Mouse (Mus musculus) hindbrain, postnatal 0 days (tissue): ENCODE measurements around the gene Gramd1a. TPM values are rescaled to one million over a fixed set of nuclear protein-coding genes. Genes with fewer than 3 reads are reported as not detected.

Experiments
- ATAC-seq: fragments of 200-750 bp; cut with Nextera tagmentation; 2 replicates; pipeline ENCODE4 v1.8.0; 2017; ENCODE audit warnings: mild to moderate bottlenecking, moderate TSS enrichment, moderate library complexity
- DNase-seq: peaks from one replicate; pipeline ENCODE4 v3.0.0-alpha.2; 2015; ENCODE audit warnings: low spot score
- H3K27ac ChIP-seq: fragments of 300-500 bp; sonication (generic); 2 replicates; pipeline ENCODE4 v1.5.1; 2014; ENCODE audit warnings: mild to moderate bottlenecking
- H3K27me3 ChIP-seq: fragments of 300-500 bp; sonication (generic); 2 replicates; pipeline ENCODE4 v1.6.1; 2014; ENCODE audit warnings: low read length, mixed read lengths; ENCODE audit not compliant: insufficient read depth
- H3K36me3 ChIP-seq: fragments of 300-500 bp; sonication (generic); 2 replicates; pipeline ENCODE4 v1.6.1; 2014; ENCODE audit warnings: low read length, mixed read lengths; ENCODE audit not compliant: insufficient read depth
- H3K4me1 ChIP-seq: fragments of 300-500 bp; sonication (generic); 2 replicates; pipeline ENCODE4 v1.6.1; 2014; ENCODE audit warnings: antibody characterized with exemption, low read length, mixed read lengths; ENCODE audit not compliant: insufficient read depth
- H3K4me2 ChIP-seq: fragments of 300-500 bp; sonication (generic); 2 replicates; pipeline ENCODE4 v1.6.1; 2014; ENCODE audit warnings: low read depth, mild to moderate bottlenecking, low read length, moderate library complexity, mixed read lengths
- H3K4me3 ChIP-seq: fragments of 300-500 bp; sonication (generic); 2 replicates; pipeline ENCODE4 v1.5.1; 2014; ENCODE audit warnings: low read length
- H3K9ac ChIP-seq: fragments of 300-500 bp; sonication (generic); replicated peaks from 2 replicates; pipeline ENCODE4 v1.6.1; 2014; ENCODE audit warnings: mild to moderate bottlenecking, low read length, moderate library complexity, mixed read lengths
- H3K9me3 ChIP-seq: fragments of 300-500 bp; sonication (generic); 2 replicates; pipeline ENCODE4 v1.6.1; 2016; ENCODE audit warnings: low read length, mixed read lengths
- CTCF ChIP-seq: IDR thresholded peaks from 2 replicates; pipeline ENCODE4 v1.5.1; 2016; ENCODE audit warnings: antibody characterized with exemption, control low read depth, low read depth
- WGBS: fragments of 180-500 bp; shearing (Covaris S2); extraction: QIAGEN DNeasy Blood & Tissue Kit; methylation state at CpG from one replicate; pipeline ENCODE4 v1.1.7; 2014; 5-methylcytosine and 5-hydroxymethylcytosine counted together
- polyA plus RNA-seq: library from polyadenylated mRNA; unstranded; fragments of >200 nt; fragmentation: Nextera tagmentation; extraction: Ambion mirVana; gene quantifications from 2 replicates; pipeline ENCODE4 v1.2.1, GENCODE M21; 2015
- total RNA-seq: library from RNA; depleted of rRNA; stranded (reverse); fragments of >200 nt; gene quantifications from 2 replicates; pipeline ENCODE4 v1.2.3, GENCODE M21; 2014; rRNA removed

The Gramd1a gene
- 256 and 258 TPM in 2 replicates for total RNA-seq
- 137 and 143 TPM in 2 replicates for polyA plus RNA-seq

- Histone ChIP-seq H3K27ac (no peak within 1 kb of the TSS), H3K9ac (no peak within 1 kb of the TSS), H3K27me3 (no peaks in the 10 kb centered on the region), H3K36me3 (no peaks in the 10 kb centered on the region), H3K4me1 (no peaks in the 10 kb centered on the region; the same call in 1 of the 2 replicates), H3K9me3 (no peaks in the 10 kb centered on the region), H3K4me3 (no peak within 1 kb of the TSS), H3K4me2 (no peak within 1 kb of the TSS)
- no peak for TF ChIP-seq CTCF
- WGBS: 79% methylated on average over 5 of the region's 5 CpGs
- ATAC-seq: no peak
- DNase-seq: no peak
Observed at GRCm38 (mm10) chr7:31155296-31156033, at the start of gene Gramd1a. Gene Gramd1a, minus strand, starts transcription at chr7:31155896.

GRCm38 (mm10) chr7:31195591-31196307 is 40.1 kb upstream of the Gramd1a start:
- Histone ChIP-seq H3K27me3 (no peaks in the 10 kb centered on the region), H3K27ac (no peak overlapping the region), H3K4me1 (no peaks in the 10 kb centered on the region), H3K4me3 (no peak overlapping the region), H3K9me3 (no peaks in the 10 kb centered on the region), H3K9ac (no peak overlapping the region), H3K36me3 (no peaks in the 10 kb centered on the region), H3K4me2 (no peak overlapping the region)
- 74% methylated on average over 3 of the region's 3 CpGs for WGBS
- DNase-seq (no peak), ATAC-seq (no peak)
- no peak for TF ChIP-seq CTCF

GRCm38 (mm10) chr7:31184711-31185110 is 29.0 kb upstream of the Gramd1a start:
- H3K36me3 ChIP-seq: no peaks in the 10 kb centered on the region
- DNase-seq (no peak), ATAC-seq (no peak)
- H3K9ac ChIP-seq: no peak overlapping the region
- WGBS: 81% methylated on average over 4 of the region's 4 CpGs
- no peak overlapping the region for H3K4me2 ChIP-seq
- H3K27me3 ChIP-seq: no peaks in the 10 kb centered on the region
- no peaks in the 10 kb centered on the region for H3K4me1 ChIP-seq
- no peak overlapping the region for H3K4me3 ChIP-seq
- H3K27ac ChIP-seq: no peak overlapping the region
- no peak for TF ChIP-seq CTCF
- no peaks in the 10 kb centered on the region for H3K9me3 ChIP-seq

GRCm38 (mm10) chr7:31182863-31183262 is 27.2 kb upstream of the Gramd1a start:
- H3K27me3 ChIP-seq: no peaks in the 10 kb centered on the region

GRCm38 (mm10) chr7:31176886-31177763 is 21.4 kb upstream of the Gramd1a start:
- H3K9ac ChIP-seq: no peak overlapping the region
- TF ChIP-seq CTCF: peak; percentile 92
- DNase-seq: peak; percentile 87
- no peaks in the 10 kb centered on the region for H3K27me3 ChIP-seq
- peak overlapping the region; percentile 17; the same call in 1 of the 2 replicates for H3K4me3 ChIP-seq
- WGBS: 20% methylated on average over 22 of the region's 22 CpGs
- no peaks in the 10 kb centered on the region for H3K4me1 ChIP-seq
- H3K4me2 ChIP-seq: peak overlapping the region; percentile 40
- no peak overlapping the region for H3K27ac ChIP-seq
- H3K9me3 ChIP-seq: no peaks in the 10 kb centered on the region
- no peaks in the 10 kb centered on the region for H3K36me3 ChIP-seq
- peak; percentile 86 for ATAC-seq

More at GRCm38 (mm10) chr7:31182863-31183262, 27.2 kb upstream of the Gramd1a start:
- Histone ChIP-seq H3K4me1 (no peaks in the 10 kb centered on the region), H3K36me3 (no peaks in the 10 kb centered on the region), H3K9me3 (no peaks in the 10 kb centered on the region), H3K27ac (no peak overlapping the region), H3K4me3 (no peak overlapping the region), H3K9ac (no peak overlapping the region), H3K4me2 (no peak overlapping the region)
- ATAC-seq (no peak), DNase-seq (no peak)
- TF ChIP-seq CTCF: peak; percentile 36
- WGBS: 39% methylated on average over 2 of the region's 2 CpGs

GRCm38 (mm10) chr7:31175096-31175495 is 19.4 kb upstream of the Gramd1a start:
- no peak for TF ChIP-seq CTCF
- DNase-seq (no peak), ATAC-seq (no peak)
- no peak overlapping the region for H3K27ac ChIP-seq
- no peaks in the 10 kb centered on the region for H3K9me3 ChIP-seq
- no peaks in the 10 kb centered on the region for H3K4me1 ChIP-seq
- no peaks in the 10 kb centered on the region for H3K36me3 ChIP-seq
- H3K4me3 ChIP-seq: no peak overlapping the region
- no peak overlapping the region for H3K4me2 ChIP-seq
- no peaks in the 10 kb centered on the region for H3K27me3 ChIP-seq
- WGBS: 76% methylated on average over 3 of the region's 3 CpGs
- H3K9ac ChIP-seq: no peak overlapping the region
